27 mouse cellular contexts compared by ENCODE assay signal in the genomic region with DNA sequence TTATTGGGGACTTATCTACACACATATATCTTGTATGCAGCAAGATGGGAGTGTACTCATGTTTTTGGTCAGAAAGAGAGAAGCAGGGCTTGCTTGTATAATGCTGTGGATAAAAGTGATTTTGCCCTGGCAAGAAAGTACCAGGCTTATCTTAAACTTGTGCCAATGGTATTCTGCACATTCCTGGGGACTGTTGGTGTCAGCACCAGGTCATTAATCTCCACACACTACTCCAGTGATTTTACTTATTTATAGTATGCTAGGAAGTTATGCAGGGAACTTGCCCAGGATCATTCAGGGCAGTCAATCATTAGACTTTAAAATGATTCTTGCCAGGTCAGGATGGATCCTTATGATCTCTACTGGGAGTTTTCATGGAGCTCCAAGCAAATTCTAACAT.
A peak's percentile ranks its signal among the peaks of the same experiment; 100 is the strongest.
DNase-seq lines count a peak whose midpoint lies in the region; ATAC-seq and TF ChIP-seq lines count a peak whose summit lies in the region.
"Had no signal": no experiment of that assay in that cellular context is flagged by ENCODE, and none has a peak within 500 bp of the region (broad histone marks: within the 10 kb centered on the region; RNA-seq: fewer than 3 reads in every experiment).

No protein-coding gene starts in this region.

- peak in 1 of 2 experiments; percentile 22 for DNase-seq in heart, adult 2 months
- DNase-seq in heart, postnatal 36 days, result no peak
- peak; percentile 8 for DNase-seq in lung, embryonic 14.5 days
- no peak for DNase-seq in lung, adult 2 months
- DNase-seq in mesoderm, embryonic 11.5 days (ENCODE audit: low read depth, low spot score), result peak; percentile 5
- DNase-seq in retina, embryonic 14.5 days (ENCODE audit: low spot score), result no peak
- DNase-seq: adrenal gland, adult 8-10 months; cerebellum, adult 8-10 months; cerebellum, postnatal 25 days; gastrocnemius, postnatal 10 days; kidney, adult 18-20 months; kidney, postnatal 4 days; lung, postnatal 10 days; midbrain, embryonic 14.5 days; spleen, adult 18-20 months; thymus, postnatal 14 days had no signal

- H3K36me3 ChIP-seq in heart, adult 2 months (ENCODE audit: control insufficient read depth, insufficient read depth, low read length), result peaks cover 10% of the 10 kb centered on the region
- H3K36me3 ChIP-seq in lung, embryonic 14.5 days (ENCODE audit: insufficient read depth), result no peaks in the 10 kb centered on the region
- no peaks in the 10 kb centered on the region for H3K36me3 ChIP-seq in heart, embryonic 15.5 days
- H3K36me3 ChIP-seq: embryonic facial prominence, embryonic 10.5 days; embryonic facial prominence, embryonic 15.5 days; forebrain, embryonic 12.5 days; G1E; hindbrain, embryonic 10.5 days; hindbrain, embryonic 15.5 days; limb, embryonic 13.5 days had no signal

- no peaks in the 10 kb centered on the region for H3K27me3 ChIP-seq in heart, adult 2 months (ENCODE audit: control insufficient read depth, insufficient read depth, low read length)
- no peaks in the 10 kb centered on the region for H3K27me3 ChIP-seq in lung, embryonic 14.5 days (ENCODE audit: insufficient read depth, low read length)
- H3K27me3 ChIP-seq in heart, embryonic 15.5 days, result no peaks in the 10 kb centered on the region
- H3K27me3 ChIP-seq: embryonic facial prominence, embryonic 15.5 days; forebrain, embryonic 12.5 days; hindbrain, embryonic 15.5 days; limb, embryonic 13.5 days had no signal

- no peaks in the 10 kb centered on the region for H3K9me3 ChIP-seq in lung, embryonic 14.5 days (ENCODE audit: low read depth, low read length)
- no peaks in the 10 kb centered on the region for H3K9me3 ChIP-seq in heart, embryonic 15.5 days (replicated peaks)
- H3K9me3 ChIP-seq: embryonic facial prominence, embryonic 10.5 days; embryonic facial prominence, embryonic 15.5 days; forebrain, embryonic 12.5 days; G1E; hindbrain, embryonic 10.5 days; hindbrain, embryonic 15.5 days; limb, embryonic 13.5 days had no signal

- H3K4me2 ChIP-seq in lung, embryonic 14.5 days, result no peak overlapping the region
- no peak overlapping the region for H3K4me2 ChIP-seq in heart, embryonic 15.5 days
- H3K4me2 ChIP-seq: embryonic facial prominence, embryonic 15.5 days; forebrain, embryonic 12.5 days; hindbrain, embryonic 15.5 days; limb, embryonic 13.5 days; liver, embryonic 11.5 days had no signal

- no peak for TF ChIP-seq POLR2A in heart, adult 2 months (IDR thresholded peaks at IDR 0.05; ENCODE audit: insufficient read depth, low read depth, low read length)
- TF ChIP-seq POLR2A in lung, adult 2 months (IDR thresholded peaks at IDR 0.05; ENCODE audit: borderline replicate concordance, extremely low read depth, low read depth, low read length), result no peak

- no peak overlapping the region for H3K4me3 ChIP-seq in heart, adult 2 months
- H3K4me3 ChIP-seq in lung, embryonic 14.5 days (ENCODE audit: low read depth, low read length), result no peak overlapping the region
- H3K4me3 ChIP-seq in lung, adult 2 months (replicated peaks; ENCODE audit: extremely low read depth, low read depth, low read length), result no peak overlapping the region
- H3K4me3 ChIP-seq in heart, embryonic 15.5 days, result no peak overlapping the region
- H3K4me3 ChIP-seq: embryonic facial prominence, embryonic 10.5 days; embryonic facial prominence, embryonic 15.5 days; forebrain, embryonic 12.5 days; hindbrain, embryonic 10.5 days; hindbrain, embryonic 15.5 days; limb, embryonic 13.5 days had no signal

- H3K27ac ChIP-seq in heart, adult 2 months, result peak overlapping the region; percentile 80
- no peak overlapping the region for H3K27ac ChIP-seq in lung, embryonic 14.5 days (ENCODE audit: low read depth)
- peak overlapping the region; percentile 68 for H3K27ac ChIP-seq in heart, embryonic 15.5 days
- H3K27ac ChIP-seq: embryonic facial prominence, embryonic 10.5 days; embryonic facial prominence, embryonic 15.5 days; forebrain, embryonic 12.5 days; hindbrain, embryonic 10.5 days; hindbrain, embryonic 15.5 days; kidney, postnatal 0 days; limb, embryonic 13.5 days had no signal

- no peaks in the 10 kb centered on the region for H3K79me2 ChIP-seq in heart, adult 2 months (replicated peaks; ENCODE audit: control insufficient read depth, insufficient read depth, low read length)

- ATAC-seq in lung, embryonic 14.5 days (ENCODE audit: insufficient read depth), result no peak
- ATAC-seq in heart, embryonic 15.5 days (replicated peaks; ENCODE audit: insufficient number of reproducible peaks, insufficient read depth, low FRiP score, low read depth), result peak; percentile 85
- ATAC-seq: inflammation-experienced regulatory T-cells, adult 6 months had no signal

- peaks cover 2% of the 10 kb centered on the region for H3K4me1 ChIP-seq in heart, adult 2 months (ENCODE audit: control insufficient read depth, insufficient read depth, low read length)
- H3K4me1 ChIP-seq in lung, embryonic 14.5 days (ENCODE audit: insufficient read depth), result no peaks in the 10 kb centered on the region
- no peaks in the 10 kb centered on the region for H3K4me1 ChIP-seq in lung, adult 2 months (ENCODE audit: control insufficient read depth, insufficient read depth, low read length)
- peaks cover 31% of the 10 kb centered on the region for H3K4me1 ChIP-seq in heart, embryonic 15.5 days (replicated peaks)
- H3K4me1 ChIP-seq: embryonic facial prominence, embryonic 10.5 days; embryonic facial prominence, embryonic 15.5 days; forebrain, embryonic 12.5 days; hindbrain, embryonic 10.5 days; hindbrain, embryonic 15.5 days; limb, embryonic 13.5 days had no signal

- no peak overlapping the region for H3K9ac ChIP-seq in heart, adult 2 months (ENCODE audit: low read depth, low read length)
- no peak overlapping the region for H3K9ac ChIP-seq in lung, embryonic 14.5 days
- H3K9ac ChIP-seq in heart, embryonic 15.5 days, result no peak overlapping the region
- H3K9ac ChIP-seq: embryonic facial prominence, embryonic 15.5 days; forebrain, embryonic 12.5 days; hindbrain, embryonic 15.5 days; limb, embryonic 13.5 days had no signal

- TF ChIP-seq EP300 in heart, adult 2 months (IDR thresholded peaks at IDR 0.05; ENCODE audit: insufficient read depth, low read depth, low read length), result no peak

- TF ChIP-seq CTCF in heart, adult 2 months (IDR thresholded peaks at IDR 0.05), result no peak
- no peak for TF ChIP-seq CTCF in lung, embryonic 14.5 days (IDR thresholded peaks at IDR 0.05; ENCODE audit: low read depth)
- no peak for TF ChIP-seq CTCF in lung, adult 2 months (IDR thresholded peaks at IDR 0.05; ENCODE audit: insufficient read depth, low read length)

- intact Hi-C loops in heart, adult 2 months (cut with DNase I), result loop anchor here (5.0 to 10.0 kb wide), 2 partner anchors 64 to 153 kb away; partner anchors contain the start of gene Chrm2
- intact Hi-C loops in heart, postnatal 36 days (cut with DNase I), result loop anchor here (1.0 to 5.0 kb wide), 3 partner anchors 46 to 71 kb away; no protein-coding TSS in a partner anchor

Comparison
In these comparisons a context has a peak if more than half of its experiments do, and no peak if none do; other contexts are left out.
1. DNase-seq: peak in lung, embryonic 14.5 days (single experiment) and mesoderm, embryonic 11.5 days (single experiment); none in heart, postnatal 36 days (0 of 2), lung, adult 2 months (single experiment) and retina, embryonic 14.5 days (single experiment).